Mouse (Mus musculus): ENCODE measurements at regions not wholly inside any gene's neighbourhood (a gene's known extent, or its start where the extent isn't known, plus 50 kb on each side); places are given as distances from the start of the nearest gene placed in this dataset.

GRCm38 (mm10) chr15:74258610-74259009 is 377.5 kb downstream of the Mroh4 start:
- TF ChIP-seq CTCF (IDR thresholded peaks at IDR 0.05; ENCODE audit: low read depth) = no peak
- TF ChIP-seq EP300 (IDR thresholded peaks at IDR 0.05; ENCODE audit: low read depth) = no peak

Measured in liver, embryonic 14.5 days (tissue).